Mouse (Mus musculus) stomach, postnatal 0 days (tissue): Measurements from ENCODE around the gene Bcat1. TPM values are rescaled to one million over a fixed set of nuclear protein-coding genes. Genes with fewer than 3 reads are reported as not detected.

Source experiments
- ATAC-seq: fragments of 200-750 bp; cut with Nextera tagmentation; 2 replicates; pipeline ENCODE4 v1.8.0; 2017; ENCODE audit not compliant: low FRiP score, low TSS enrichment
- DNase-seq: peaks from one replicate; pipeline ENCODE4 v3.0.0-alpha.2; 2016; ENCODE audit warnings: low spot score
- H3K27ac ChIP-seq: fragments of 300-500 bp; sonication (generic); replicated peaks from 2 replicates; pipeline ENCODE4 v1.5.1; 2014; ENCODE audit warnings: mild to moderate bottlenecking, control low read depth
- H3K27me3 ChIP-seq: fragments of 300-500 bp; sonication (generic); 2 replicates; pipeline ENCODE4 v1.6.1; 2014; ENCODE audit warnings: low read length; ENCODE audit not compliant: control insufficient read depth, insufficient read depth
- H3K36me3 ChIP-seq: fragments of 300-500 bp; sonication (generic); 2 replicates; pipeline ENCODE4 v1.6.1; 2014; ENCODE audit warnings: low read length, mixed read lengths; ENCODE audit not compliant: control insufficient read depth, insufficient read depth
- H3K4me1 ChIP-seq: fragments of 300-500 bp; sonication (generic); replicated peaks from 2 replicates; pipeline ENCODE4 v1.6.1; 2014; ENCODE audit warnings: antibody characterized with exemption; ENCODE audit not compliant: control insufficient read depth, insufficient read depth
- H3K4me2 ChIP-seq: fragments of 300-500 bp; sonication (generic); replicated peaks from 2 replicates; pipeline ENCODE4 v1.6.1; 2014; ENCODE audit warnings: low read depth, mild to moderate bottlenecking, control low read depth, moderate library complexity
- H3K4me3 ChIP-seq: fragments of 300-500 bp; sonication (generic); 2 replicates; pipeline ENCODE4 v1.5.1; 2014; ENCODE audit warnings: low read depth, low read length, control low read depth
- H3K9ac ChIP-seq: fragments of 300-500 bp; sonication (generic); 2 replicates; pipeline ENCODE4 v1.6.1; 2014; ENCODE audit warnings: mild to moderate bottlenecking, low read length, control low read depth, mixed read lengths
- H3K9me3 ChIP-seq: fragments of 300-500 bp; sonication (generic); 2 replicates; pipeline ENCODE4 v1.6.1; 2016; ENCODE audit warnings: low read length; ENCODE audit not compliant: control insufficient read depth
- CTCF ChIP-seq: IDR thresholded peaks from 2 replicates; pipeline ENCODE4 v1.5.1; 2016; ENCODE audit warnings: antibody characterized with exemption, low read depth, mild to moderate bottlenecking, moderate library complexity
- EP300 ChIP-seq: optimal IDR thresholded peaks from 2 replicates; pipeline ENCODE3; 2016; ENCODE audit warnings: antibody characterized with exemption
- WGBS: fragments of 180-500 bp; shearing (Covaris S2); extraction: QIAGEN DNeasy Blood & Tissue Kit; methylation state at CpG from one replicate; pipeline ENCODE4 v1.1.7; 2014; 5-methylcytosine and 5-hydroxymethylcytosine counted together
- polyA plus RNA-seq: library from polyadenylated mRNA; unstranded; fragments of >200 nt; fragmentation: Nextera tagmentation; extraction: Ambion mirVana; gene quantifications from 2 replicates; pipeline ENCODE4 v1.2.1, GENCODE M21; 2015

The Bcat1 gene
- 6.3 and 7.4 TPM in 2 replicates for polyA plus RNA-seq

GRCm38 (mm10) chr6:145075548-145076224 lies at the start of gene Bcat1:
TSS of gene Bcat1 (minus strand) at chr6:145076184.
- Histone ChIP-seq H3K9ac (peak within 1 kb of the TSS; percentile 35; the same call in 1 of the 2 replicates), H3K9me3 (no peaks in the 10 kb centered on the region), H3K27me3 (peaks cover 2% of the 10 kb centered on the region; the same call in 1 of the 2 replicates), H3K36me3 (no peaks in the 10 kb centered on the region), H3K27ac (no peak within 1 kb of the TSS), H3K4me3 (peak within 1 kb of the TSS; percentile 40), H3K4me1 (no peaks in the 10 kb centered on the region), H3K4me2 (peak within 1 kb of the TSS; percentile 56)
- no peak for TF ChIP-seq CTCF
- no peak for TF ChIP-seq EP300
- 1% methylated on average over 39 of the region's 39 CpGs for WGBS
- ATAC-seq: 0 out of 2 replicates have a peak, but pooled peaks have one; percentile 24
- peak; percentile 26 for DNase-seq

- Histone ChIP-seq H3K4me3 (no peak overlapping the region), H3K36me3 (no peaks in the 10 kb centered on the region), H3K9me3 (no peaks in the 10 kb centered on the region), H3K4me2 (no peak overlapping the region), H3K27me3 (no peaks in the 10 kb centered on the region), H3K9ac (no peak overlapping the region), H3K4me1 (no peaks in the 10 kb centered on the region), H3K27ac (no peak overlapping the region)
- TF ChIP-seq EP300 (no peak), CTCF (no peak)
- ATAC-seq (no peak), DNase-seq (no peak)
- WGBS: 46% methylated on average over 7 of the region's 7 CpGs
Observed at GRCm38 (mm10) chr6:145125591-145126113, 49.7 kb upstream of the Bcat1 start.

- DNase-seq (no peak), ATAC-seq (no peak)
- TF ChIP-seq CTCF (no peak), EP300 (no peak)
- Histone ChIP-seq H3K27ac (no peak overlapping the region), H3K9me3 (no peaks in the 10 kb centered on the region), H3K4me3 (no peak overlapping the region), H3K4me2 (no peak overlapping the region), H3K4me1 (no peaks in the 10 kb centered on the region; the same call in 1 of the 2 replicates), H3K9ac (no peak overlapping the region), H3K36me3 (no peaks in the 10 kb centered on the region), H3K27me3 (no peaks in the 10 kb centered on the region)
- 90% methylated on average over 1 of the region's 1 CpGs for WGBS
Observed at GRCm38 (mm10) chr6:145124621-145125020, 48.6 kb upstream of the Bcat1 start.

- no peak for DNase-seq
- Histone ChIP-seq H3K27ac (no peak overlapping the region), H3K27me3 (no peaks in the 10 kb centered on the region), H3K9me3 (no peaks in the 10 kb centered on the region), H3K4me2 (no peak overlapping the region), H3K4me3 (no peak overlapping the region), H3K9ac (no peak overlapping the region), H3K4me1 (no peaks in the 10 kb centered on the region; the same call in 1 of the 2 replicates), H3K36me3 (no peaks in the 10 kb centered on the region)
- no peak for ATAC-seq
- WGBS: 73% methylated on average over 11 of the region's 11 CpGs
- no peak for TF ChIP-seq EP300
- TF ChIP-seq CTCF: no peak
Observed at GRCm38 (mm10) chr6:145123136-145124060, 47.4 kb upstream of the Bcat1 start.

GRCm38 (mm10) chr6:145122423-145123059 lies 46.6 kb upstream of the Bcat1 start:
- Histone ChIP-seq H3K4me3 (no peak overlapping the region), H3K27ac (no peak overlapping the region), H3K9ac (no peak overlapping the region), H3K9me3 (no peaks in the 10 kb centered on the region), H3K36me3 (no peaks in the 10 kb centered on the region), H3K4me1 (no peaks in the 10 kb centered on the region; the same call in 1 of the 2 replicates), H3K27me3 (no peaks in the 10 kb centered on the region), H3K4me2 (no peak overlapping the region)
- WGBS: 44% methylated on average over 8 of the region's 8 CpGs
- DNase-seq (no peak), ATAC-seq (no peak)
- TF ChIP-seq CTCF: no peak
- TF ChIP-seq EP300: no peak
